Comparison of ENCODE assay signal across 8 mouse cellular contexts in the genomic region with DNA sequence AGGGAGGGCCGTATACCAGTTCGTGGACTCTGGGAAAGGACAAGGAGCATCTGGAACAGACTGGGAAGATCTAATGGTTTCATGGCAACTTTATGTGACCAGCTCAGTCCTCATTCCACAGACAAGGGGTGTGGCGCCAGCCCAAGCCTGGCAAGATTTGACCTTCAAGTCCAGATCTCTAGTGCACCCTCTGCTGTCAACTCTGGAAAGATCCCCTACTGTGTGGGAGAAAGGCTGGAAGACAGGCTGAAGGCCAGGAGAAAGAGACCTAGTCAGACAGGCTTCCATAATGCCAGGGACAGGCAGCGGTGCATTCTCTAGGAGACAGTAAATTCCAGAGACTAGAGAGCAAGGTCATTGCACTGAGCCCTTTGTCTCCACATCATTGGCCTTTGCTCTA. TPM values are rescaled to one million over a fixed set of nuclear protein-coding genes. Genes with fewer than 3 reads are reported as not detected.
DNase-seq lines count a peak whose midpoint lies in the region; ATAC-seq and TF ChIP-seq lines count a peak whose summit lies in the region.
"Had no signal": no experiment of that assay in that cellular context is flagged by ENCODE, and none has a peak within 500 bp of the region (broad histone marks: within the 10 kb centered on the region; RNA-seq: fewer than 3 reads in every experiment).

No protein-coding gene starts in this region.

- H3K4me3 ChIP-seq in stomach, postnatal 0 days (ENCODE audit: low read depth, low read length) = no peak overlapping the region

- no peaks in the 10 kb centered on the region for H3K36me3 ChIP-seq in stomach, postnatal 0 days (ENCODE audit: control insufficient read depth, insufficient read depth, low read length)
- H3K36me3 ChIP-seq: limb, embryonic 15.5 days had no signal

- WGBS in stomach, postnatal 0 days = 87% methylated on average over 4 of the region's 4 CpGs

- no peak overlapping the region for H3K9ac ChIP-seq in stomach, postnatal 0 days (ENCODE audit: low read length)
- H3K9ac ChIP-seq: limb, embryonic 15.5 days had no signal

- DNase-seq in ovary, adult 18-20 months (ENCODE audit: low spot score) = peak; percentile 29
- no peak for DNase-seq in ovary, postnatal 10 days (ENCODE audit: low spot score)
- peak; percentile 47 for DNase-seq in gastrocnemius, postnatal 10 days
- peak; percentile 40 for DNase-seq in kidney, adult 9 months
- no peak for DNase-seq in stomach, postnatal 0 days (ENCODE audit: low spot score)
- no peak for DNase-seq in spleen, adult 12 weeks (ENCODE audit: low spot score)
- no peak for DNase-seq in B cell, adult 2 months

- no peak for TF ChIP-seq EP300 in stomach, postnatal 0 days (optimal IDR thresholded peaks at IDR 0.05)

- no peaks in the 10 kb centered on the region for H3K4me1 ChIP-seq in stomach, postnatal 0 days (replicated peaks; ENCODE audit: control insufficient read depth, insufficient read depth)

- H3K9me3 ChIP-seq in stomach, postnatal 0 days (ENCODE audit: control insufficient read depth, low read length) = no peaks in the 10 kb centered on the region
- H3K9me3 ChIP-seq: limb, embryonic 15.5 days had no signal

- no peaks in the 10 kb centered on the region for H3K27me3 ChIP-seq in stomach, postnatal 0 days (ENCODE audit: control insufficient read depth, insufficient read depth, low read length)

- peak; percentile 45 for TF ChIP-seq CTCF in stomach, postnatal 0 days (IDR thresholded peaks at IDR 0.05; ENCODE audit: low read depth)

- no peak overlapping the region for H3K4me2 ChIP-seq in stomach, postnatal 0 days (replicated peaks; ENCODE audit: low read depth)
- H3K4me2 ChIP-seq: limb, embryonic 15.5 days had no signal

- ATAC-seq in stomach, postnatal 0 days (ENCODE audit: low FRiP score, low TSS enrichment) = no peak

- H3K27ac ChIP-seq in stomach, postnatal 0 days (replicated peaks) = no peak overlapping the region
- H3K27ac ChIP-seq: limb, embryonic 15.5 days had no signal

RNA-seq across cellular contexts. Expression of a gene that starts 2.2 kb away (rescaled TPM):
- total RNA-seq in gastrocnemius, postnatal 10 days (2021) = 10 to 100 TPM; 34.6 to 35.7 TPM
- polyA plus RNA-seq in stomach, postnatal 0 days (2015; fragmentation: Nextera tagmentation; extraction: Ambion mirVana) = 29.8 and 31.8 TPM in 2 replicates

Comparison
In these comparisons a context has a peak if more than half of its experiments do, and no peak if none do; other contexts are left out.
1. DNase-seq: peak in ovary, adult 18-20 months (single experiment), gastrocnemius, postnatal 10 days (single experiment) and kidney, adult 9 months (single experiment); none in ovary, postnatal 10 days (single experiment), stomach, postnatal 0 days (single experiment), spleen, adult 12 weeks (single experiment) and B cell, adult 2 months (0 of 2).